Mouse (Mus musculus) hematopoietic multipotent progenitor cell, adult 10-12 weeks (in vitro differentiated cells): Measurements from ENCODE around the gene Fam43b. TPM values are rescaled to one million over a fixed set of nuclear protein-coding genes. Genes with fewer than 3 reads are reported as not detected.

Experiments used
- polyA plus RNA-seq: library from polyadenylated mRNA; stranded (reverse); fragments of >175 nt; gene quantifications from 2 replicates; pipeline ENCODE4 v1.2.3, GENCODE M21; 2012; ENCODE audit warnings: low replicate concordance

Gene Fam43b
- polyA plus RNA-seq: not detected in 2 replicates

DNA sequence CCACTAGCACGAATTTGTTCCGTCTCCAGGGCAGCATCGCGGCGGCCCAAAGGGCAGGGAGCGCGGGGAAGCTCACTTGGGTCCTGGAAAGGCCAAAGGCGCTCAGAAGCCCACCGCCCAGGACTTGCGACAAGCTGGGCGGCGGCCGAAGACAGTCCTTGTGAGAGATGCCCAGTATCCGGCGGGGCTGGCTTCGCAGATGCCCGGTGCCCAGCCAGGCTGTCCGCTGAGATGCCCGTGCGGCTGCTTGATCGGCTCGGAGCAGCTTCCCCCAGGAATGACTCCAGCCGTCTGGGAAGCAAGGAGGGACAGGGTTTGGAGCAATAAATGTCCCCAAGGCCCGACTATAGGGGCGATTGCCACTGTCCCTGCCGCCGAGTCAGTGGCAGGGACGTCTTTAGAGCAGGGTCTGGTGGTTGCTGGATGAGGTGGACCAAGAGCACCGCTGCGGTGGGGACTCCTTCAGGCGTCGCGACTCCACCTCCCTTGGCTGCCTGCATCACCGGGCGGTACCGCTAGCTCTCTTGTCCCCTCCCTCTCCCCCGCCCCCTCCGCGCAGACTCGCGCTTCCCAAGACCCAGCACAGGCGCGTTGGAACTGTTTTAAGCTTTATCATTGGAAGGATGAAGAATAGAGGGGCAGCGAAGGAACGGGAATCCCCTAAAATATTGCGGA lies at the start of gene Fam43b:
Fam43b (minus strand) TSS at position 558 of the 675 bp plus-strand sequence.

GRCm38 (mm10) chr4:138434347-138435316 lies 38.3 kb upstream of the Fam43b start, which contains the start of gene Mul1:
Mul1 (plus strand) TSS chr4:138434671.

DNA sequence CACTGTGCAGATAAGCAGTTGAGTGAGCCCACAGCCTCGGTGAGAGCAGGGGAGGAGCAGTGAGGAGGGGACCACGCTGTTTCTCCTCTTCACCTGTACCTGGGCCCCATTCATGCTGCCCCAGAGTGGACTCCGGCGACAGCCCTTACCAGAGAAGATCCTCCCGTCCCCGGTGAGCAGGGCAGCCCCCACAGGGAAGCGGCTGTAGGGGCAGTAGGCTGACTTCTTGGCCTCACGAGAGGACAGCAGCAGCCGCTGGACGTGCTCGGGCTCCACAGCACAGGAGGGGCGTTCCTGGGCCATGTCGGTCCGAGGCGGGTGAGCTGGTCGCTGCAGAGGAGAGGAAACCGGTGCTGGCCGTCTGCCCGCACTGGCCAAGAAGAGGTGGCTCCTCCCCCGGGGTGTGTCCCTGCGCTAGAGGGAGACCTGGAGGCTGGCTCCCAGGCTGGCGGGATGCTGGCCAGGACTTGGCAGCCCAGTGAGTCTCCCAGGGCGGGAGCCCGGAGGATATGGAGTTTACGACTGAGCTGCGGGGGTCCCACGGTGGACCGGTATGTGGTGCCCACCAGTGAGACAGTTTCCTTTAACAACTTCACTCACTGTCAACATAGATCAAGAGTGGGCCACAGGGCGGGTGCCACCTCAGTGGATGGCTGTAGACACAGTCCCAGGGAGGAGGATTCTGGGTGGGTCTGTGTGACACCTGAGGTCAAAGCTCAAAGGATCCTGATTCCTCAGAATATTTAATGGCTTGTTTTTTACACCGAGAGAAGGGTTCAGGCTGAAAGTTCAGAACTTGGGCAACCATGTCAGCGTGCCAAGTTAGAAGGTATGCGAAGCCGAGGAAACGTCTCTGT lies 28.5 kb downstream of the Fam43b start, which contains the start of gene Cda:
Cda (minus strand) TSS at position 352 of the 857 bp plus-strand sequence.

Other genes starting within 250 kb of the Fam43b start
- gene Hp1bp3, start 180.2 kb downstream of the Fam43b start, polyA plus RNA-seq: 55.0 and 57.2 TPM in 2 replicates
- 2.0 TPM in 2 replicates for gene Sh2d5, start 146.1 kb downstream of the Fam43b start, polyA plus RNA-seq
- 0.58 and 1.1 TPM in 2 replicates for gene Kif17, start 146.1 kb downstream of the Fam43b start, polyA plus RNA-seq
- gene Ddost, start 91.8 kb downstream of the Fam43b start, polyA plus RNA-seq: 65.9 and 71.6 TPM in 2 replicates
- 53.0 and 62.4 TPM in 2 replicates for gene Pink1, start 70.2 kb downstream of the Fam43b start, polyA plus RNA-seq
- 0.15 and 0.56 TPM in 2 replicates for gene Cda, start 28.5 kb downstream of the Fam43b start, polyA plus RNA-seq
- gene Mul1, start 38.1 kb upstream of the Fam43b start, polyA plus RNA-seq: 15.9 and 23.4 TPM in 2 replicates
- 0.70 and 1.0 TPM in 2 replicates for gene Camk2n1, start 57.8 kb upstream of the Fam43b start, polyA plus RNA-seq
- not detected in 2 replicates for gene Vwa5b1, start 239.4 kb upstream of the Fam43b start, polyA plus RNA-seq